ENCODE assay signal across 8 mouse cellular contexts in the genomic region with DNA sequence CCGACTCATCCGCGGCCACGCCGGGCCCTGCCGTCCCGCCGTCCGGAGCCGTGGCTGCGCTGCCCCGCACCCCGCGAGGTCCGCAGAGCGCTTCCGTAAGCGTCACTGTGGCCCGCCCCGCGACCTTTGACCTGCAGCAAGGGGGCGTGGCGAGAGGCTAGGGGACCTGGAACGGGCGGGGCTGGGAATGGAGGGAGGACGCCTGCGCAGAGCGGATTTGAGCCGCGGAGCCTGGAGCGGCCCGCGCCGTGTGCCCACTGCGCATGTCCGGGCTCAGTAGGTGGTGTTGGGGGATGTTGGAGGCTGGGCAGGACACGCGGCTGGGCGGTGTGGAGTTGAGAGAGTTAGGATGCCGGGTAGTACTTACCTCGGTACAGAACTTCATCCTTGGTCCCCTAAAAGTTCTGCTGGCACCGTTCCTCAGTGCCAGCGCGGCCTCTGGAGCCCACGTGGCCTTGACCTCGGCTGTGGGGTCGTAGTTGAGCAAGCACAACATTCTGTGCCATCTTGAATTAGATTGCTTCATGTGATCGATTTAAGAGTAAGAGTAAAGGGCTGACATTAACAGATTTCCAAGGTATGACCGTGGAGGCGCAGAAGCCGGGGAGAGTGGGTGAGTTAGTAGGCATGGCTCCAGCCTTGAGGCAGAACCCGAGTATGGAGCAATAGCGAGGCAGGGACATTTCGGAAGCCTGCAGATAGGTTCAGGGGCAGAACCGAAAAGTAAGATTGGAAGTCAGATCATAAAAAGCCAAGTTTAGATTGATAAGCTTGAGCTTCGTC. TPM values are rescaled to one million over a fixed set of nuclear protein-coding genes. Genes with fewer than 3 reads are reported as not detected.
A peak's percentile ranks its signal among the peaks of the same experiment; 100 is the strongest.
DNase-seq lines count a peak whose midpoint lies in the region; ATAC-seq lines count a peak whose summit lies in the region.

TSS of gene Otulin (minus strand) at position 93 of the 783 bp plus-strand sequence.

- peak within 1 kb of the TSS; percentile 94 for H3K4me2 ChIP-seq in lung, embryonic 16.5 days (ENCODE audit: low read depth, low read length)

- peaks cover 9% of the 10 kb centered on the region for H3K4me1 ChIP-seq in lung, embryonic 16.5 days (replicated peaks; ENCODE audit: control insufficient read depth, insufficient read depth, low read length)

- H3K4me3 ChIP-seq in lung, embryonic 16.5 days (ENCODE audit: low read length) = peak within 1 kb of the TSS; percentile 91

- peak; percentile 92 for ATAC-seq in hematopoietic stem cell, adult 5-6 weeks (replicated peaks in 1 of 2; ENCODE audit: insufficient read depth in 1 of 2, low FRiP score in 2 of 2, low TSS enrichment in 1 of 2, low read depth in 1 of 2, poor library complexity in 2 of 2, severe bottlenecking in 2 of 2)
- ATAC-seq in lung, embryonic 16.5 days (ENCODE audit: low read depth) = peak; percentile 99

- WGBS in lung, embryonic 16.5 days = 6% methylated on average over 51 of the region's 56 CpGs

- H3K9ac ChIP-seq in lung, embryonic 16.5 days (ENCODE audit: low read length) = peak within 1 kb of the TSS; percentile 89

- peak within 1 kb of the TSS; percentile 45; the same call in 1 of the 2 replicates for H3K27ac ChIP-seq in lung, embryonic 16.5 days (ENCODE audit: low read length)

- H3K27me3 ChIP-seq in lung, embryonic 16.5 days (ENCODE audit: control insufficient read depth, insufficient read depth, low read depth, low read length) = no peaks in the 10 kb centered on the region

- H3K9me3 ChIP-seq in lung, embryonic 16.5 days (ENCODE audit: control insufficient read depth, low read length) = no peaks in the 10 kb centered on the region

- peak; percentile 82 for DNase-seq in MEL-GATA-1-ER (ENCODE audit: extremely low read depth, low read depth)
- DNase-seq in cerebellum, adult 8-10 months = peak; percentile 99
- peak; percentile 97 for DNase-seq in forelimb bud, embryonic 11.5 days (ENCODE audit: low read depth, low spot score)
- DNase-seq in layer of hippocampus, adult 9-10 months (ENCODE audit: low spot score) = peak; percentile 92
- DNase-seq in ovary, postnatal 10 days (ENCODE audit: low spot score) = peak; percentile 99
- DNase-seq in thymus, postnatal 10 days (ENCODE audit: low spot score in 2 of 2) = peak; percentile 96 to 99

- H3K36me3 ChIP-seq in lung, embryonic 16.5 days (ENCODE audit: control insufficient read depth, insufficient read depth, low read length) = peaks cover 2% of the 10 kb centered on the region; the same call in 1 of the 2 replicates

RNA-seq across cellular contexts. Expression of gene Otulin, which starts in this region (rescaled TPM):
- total RNA-seq in hematopoietic stem cell, adult 5-6 weeks (2017) = 35.3 and 48.0 TPM in 2 replicates
- polyA plus RNA-seq in lung, embryonic 16.5 days (2015; fragmentation: Nextera tagmentation; extraction: Ambion mirVana) = 13.0 and 22.4 TPM in 2 replicates

Comparison
In these comparisons a context has a peak if more than half of its experiments do, and no peak if none do; other contexts are left out.
1. Peak in every context shown above with its lines: DNase-seq, ATAC-seq, H3K4me3 ChIP-seq and H3K27ac ChIP-seq.